ENCODE assay signal across 9 mouse cellular contexts in genomic region chr11:54727327-54727901, GRCm38 (mm10).
DNase-seq lines count a peak whose midpoint lies in the region; ATAC-seq and TF ChIP-seq lines count a peak whose summit lies in the region.
"Had no signal": no experiment of that assay in that cellular context is flagged by ENCODE, and none has a peak within 500 bp of the region (broad histone marks: within the 10 kb centered on the region; RNA-seq: fewer than 3 reads in every experiment).

No protein-coding gene starts in this region.

- TF ChIP-seq POLR2A in bone marrow macrophage, adult 2 months (IDR thresholded peaks at IDR 0.05; ENCODE audit: borderline replicate concordance, low read depth, low read length): no peak

- ATAC-seq in CD4-positive, CD25-positive, alpha-beta regulatory T cell, adult 4 months: peak; percentile 88
- peak; percentile 74 to 77 for ATAC-seq in hematopoietic stem cell, adult 5-6 weeks (replicated peaks in 1 of 2; ENCODE audit: insufficient read depth in 1 of 2, low FRiP score in 2 of 2, low TSS enrichment in 1 of 2, low read depth in 1 of 2, poor library complexity in 2 of 2, severe bottlenecking in 2 of 2)

- H3K27ac ChIP-seq in bone marrow macrophage, adult 2 months (ENCODE audit: insufficient read depth, low read depth, low read length): peak overlapping the region; percentile 91
- H3K27ac ChIP-seq: embryonic facial prominence, embryonic 12.5 days; liver, embryonic 14.5 days had no signal

- no peak overlapping the region for H3K4me3 ChIP-seq in bone marrow macrophage, adult 2 months (ENCODE audit: insufficient read depth, low read length)
- H3K4me3 ChIP-seq: embryonic facial prominence, embryonic 12.5 days had no signal

- peaks cover 51% of the 10 kb centered on the region for H3K4me1 ChIP-seq in bone marrow macrophage, adult 2 months (ENCODE audit: control insufficient read depth, insufficient read depth, low read length)
- H3K4me1 ChIP-seq: embryonic facial prominence, embryonic 12.5 days had no signal

- peak; percentile 8 to 61 for DNase-seq in monocyte, adult 2 months (ENCODE audit: low read depth in 1 of 2, low spot score in 2 of 2)
- no peak for DNase-seq in neural tube, embryonic 10.5 days (ENCODE audit: extremely low spot score, low spot score)
- DNase-seq in embryo, embryonic 10 days (ENCODE audit: low spot score): no peak
- no peak for DNase-seq in right cerebral cortex, postnatal 14 days

- TF ChIP-seq CTCF in bone marrow macrophage, adult 2 months (IDR thresholded peaks at IDR 0.05; ENCODE audit: low read depth, low read length): no peak

Comparison
In these comparisons a context has a peak if more than half of its experiments do, and no peak if none do; other contexts are left out.
1. DNase-seq: peak in monocyte, adult 2 months (2 of 2); none in neural tube, embryonic 10.5 days (single experiment), embryo, embryonic 10 days (single experiment) and right cerebral cortex, postnatal 14 days (single experiment).